Mouse (Mus musculus): ENCODE results near the gene Bmp2k. TPM values are rescaled to one million over a fixed set of nuclear protein-coding genes. Genes with fewer than 3 reads are reported as not detected.

Bmp2k gene
- polyA plus RNA-seq, 1 experiment from 2014 or later = 9.4 TPM

- H3K4me3 ChIP-seq = no peak overlapping the region
- no peak overlapping the region for H3K9ac ChIP-seq (replicated peaks)
- WGBS = 76% methylated on average over 3 of the region's 3 CpGs
- H3K4me1 ChIP-seq = peaks cover 6% of the 10 kb centered on the region; the same call in 1 of the 2 replicates
- no peak overlapping the region for H3K27ac ChIP-seq (replicated peaks)
- ATAC-seq (ENCODE audit: low FRiP score, low read depth) = no peak
- no peak overlapping the region for H3K4me2 ChIP-seq (replicated peaks)
- no peaks in the 10 kb centered on the region for H3K27me3 ChIP-seq
- H3K36me3 ChIP-seq = no peaks in the 10 kb centered on the region
- no peaks in the 10 kb centered on the region for H3K9me3 ChIP-seq
Measured at GRCm38 (mm10) chr5:96976150-96976549, 21.3 kb upstream of the Bmp2k start.

- H3K27me3 ChIP-seq = no peaks in the 10 kb centered on the region
- no peaks in the 10 kb centered on the region for H3K9me3 ChIP-seq
- no peak overlapping the region for H3K4me3 ChIP-seq
- H3K36me3 ChIP-seq = no peaks in the 10 kb centered on the region
- peaks cover 6% of the 10 kb centered on the region; the same call in 1 of the 2 replicates for H3K4me1 ChIP-seq
- H3K9ac ChIP-seq (replicated peaks) = no peak overlapping the region
- no peak overlapping the region for H3K4me2 ChIP-seq (replicated peaks)
- 52% methylated on average over 13 of the region's 13 CpGs for WGBS
- no peak overlapping the region for H3K27ac ChIP-seq (replicated peaks)
- no peak for ATAC-seq (ENCODE audit: low FRiP score, low read depth)
Measured at GRCm38 (mm10) chr5:96979296-96980007, 18.0 kb upstream of the Bmp2k start.

- Histone ChIP-seq H3K9ac (replicated peaks) (no peak overlapping the region), H3K36me3 (no peaks in the 10 kb centered on the region), H3K9me3 (no peaks in the 10 kb centered on the region), H3K4me1 (peaks cover 6% of the 10 kb centered on the region; the same call in 1 of the 2 replicates), H3K27me3 (no peaks in the 10 kb centered on the region), H3K4me3 (no peak overlapping the region), H3K27ac (replicated peaks) (no peak overlapping the region), H3K4me2 (replicated peaks) (no peak overlapping the region)
- WGBS = 33% methylated on average over 15 of the region's 15 CpGs
- ATAC-seq (ENCODE audit: low FRiP score, low read depth) = no peak
Measured at GRCm38 (mm10) chr5:96980008-96980634, 17.4 kb upstream of the Bmp2k start.

- Histone ChIP-seq H3K4me1 (peaks cover 6% of the 10 kb centered on the region; the same call in 1 of the 2 replicates), H3K4me3 (no peak overlapping the region), H3K27me3 (no peaks in the 10 kb centered on the region), H3K4me2 (replicated peaks) (no peak overlapping the region), H3K9ac (replicated peaks) (no peak overlapping the region), H3K36me3 (no peaks in the 10 kb centered on the region), H3K9me3 (no peaks in the 10 kb centered on the region), H3K27ac (replicated peaks) (no peak overlapping the region)
- WGBS = 82% methylated on average over 3 of the region's 3 CpGs
- ATAC-seq (ENCODE audit: low FRiP score, low read depth) = no peak
Measured at GRCm38 (mm10) chr5:96981987-96982386, 15.5 kb upstream of the Bmp2k start.

- Histone ChIP-seq H3K4me2 (replicated peaks) (no peak overlapping the region), H3K4me3 (no peak overlapping the region), H3K27ac (replicated peaks) (no peak overlapping the region), H3K36me3 (no peaks in the 10 kb centered on the region), H3K9ac (replicated peaks) (no peak overlapping the region), H3K4me1 (peaks cover 6% of the 10 kb centered on the region; the same call in 1 of the 2 replicates), H3K27me3 (no peaks in the 10 kb centered on the region), H3K9me3 (no peaks in the 10 kb centered on the region)
- WGBS = 89% methylated on average over 7 of the region's 7 CpGs
- ATAC-seq (ENCODE audit: low FRiP score, low read depth) = no peak
Measured at GRCm38 (mm10) chr5:96983142-96983541, 14.3 kb upstream of the Bmp2k start.

GRCm38 (mm10) chr5:96986850-96987249 lies 10.6 kb upstream of the Bmp2k start:
- 87% methylated on average over 3 of the region's 3 CpGs for WGBS
- H3K36me3 ChIP-seq = no peaks in the 10 kb centered on the region
- no peak for ATAC-seq (ENCODE audit: low FRiP score, low read depth)
- no peak overlapping the region for H3K27ac ChIP-seq (replicated peaks)
- H3K9me3 ChIP-seq = no peaks in the 10 kb centered on the region
- no peak overlapping the region for H3K9ac ChIP-seq (replicated peaks)
- no peaks in the 10 kb centered on the region for H3K27me3 ChIP-seq
- H3K4me3 ChIP-seq = no peak overlapping the region
- no peak overlapping the region for H3K4me2 ChIP-seq (replicated peaks)
- no peaks in the 10 kb centered on the region for H3K4me1 ChIP-seq

- 92% methylated on average over 4 of the region's 4 CpGs for WGBS
Measured at GRCm38 (mm10) chr5:96988880-96989279, 8.6 kb upstream of the Bmp2k start.

GRCm38 (mm10) chr5:96991156-96991555 lies 6.3 kb upstream of the Bmp2k start:
- no peaks in the 10 kb centered on the region for H3K36me3 ChIP-seq
- 95% methylated on average over 6 of the region's 6 CpGs for WGBS
- no peaks in the 10 kb centered on the region for H3K9me3 ChIP-seq
- no peak for ATAC-seq (ENCODE audit: low FRiP score, low read depth)
- no peak overlapping the region for H3K4me2 ChIP-seq (replicated peaks)
- no peaks in the 10 kb centered on the region for H3K27me3 ChIP-seq
- no peak overlapping the region for H3K4me3 ChIP-seq
- H3K9ac ChIP-seq (replicated peaks) = no peak overlapping the region
- H3K4me1 ChIP-seq = peaks cover 4% of the 10 kb centered on the region
- no peak overlapping the region for H3K27ac ChIP-seq (replicated peaks)

More at GRCm38 (mm10) chr5:96988880-96989279, 8.6 kb upstream of the Bmp2k start:
- Histone ChIP-seq H3K36me3 (no peaks in the 10 kb centered on the region), H3K9ac (replicated peaks) (no peak overlapping the region), H3K9me3 (no peaks in the 10 kb centered on the region), H3K4me1 (no peaks in the 10 kb centered on the region), H3K27me3 (no peaks in the 10 kb centered on the region), H3K4me3 (no peak overlapping the region), H3K27ac (replicated peaks) (no peak overlapping the region), H3K4me2 (replicated peaks) (no peak overlapping the region)
- no peak for ATAC-seq (ENCODE audit: low FRiP score, low read depth)

- 92% methylated on average over 5 of the region's 5 CpGs for WGBS
- H3K9me3 ChIP-seq = no peaks in the 10 kb centered on the region
- no peak for ATAC-seq (ENCODE audit: low FRiP score, low read depth)
Measured at GRCm38 (mm10) chr5:96992651-96993050, 4.8 kb upstream of the Bmp2k start.

GRCm38 (mm10) chr5:96993057-96993456 lies 4.4 kb upstream of the Bmp2k start:
- WGBS = 80% methylated on average over 8 of the region's 8 CpGs
- no peaks in the 10 kb centered on the region for H3K36me3 ChIP-seq
- H3K4me3 ChIP-seq = no peak overlapping the region
- no peak overlapping the region for H3K27ac ChIP-seq (replicated peaks)
- no peaks in the 10 kb centered on the region for H3K9me3 ChIP-seq
- H3K27me3 ChIP-seq = no peaks in the 10 kb centered on the region
- no peak overlapping the region for H3K9ac ChIP-seq (replicated peaks)
- H3K4me2 ChIP-seq (replicated peaks) = no peak overlapping the region
- ATAC-seq (ENCODE audit: low FRiP score, low read depth) = no peak
- H3K4me1 ChIP-seq = peaks cover 10% of the 10 kb centered on the region

More at GRCm38 (mm10) chr5:96992651-96993050, 4.8 kb upstream of the Bmp2k start:
- Histone ChIP-seq H3K4me1 (peaks cover 10% of the 10 kb centered on the region), H3K27me3 (no peaks in the 10 kb centered on the region), H3K27ac (replicated peaks) (no peak overlapping the region), H3K4me3 (no peak overlapping the region), H3K36me3 (no peaks in the 10 kb centered on the region), H3K4me2 (replicated peaks) (no peak overlapping the region), H3K9ac (replicated peaks) (no peak overlapping the region)

GRCm38 (mm10) chr5:96995791-96996190 lies 1.7 kb upstream of the Bmp2k start:
- Histone ChIP-seq H3K4me2 (replicated peaks) (no peak overlapping the region), H3K9ac (replicated peaks) (no peak overlapping the region), H3K36me3 (no peaks in the 10 kb centered on the region), H3K9me3 (no peaks in the 10 kb centered on the region), H3K27ac (replicated peaks) (no peak overlapping the region), H3K4me3 (no peak overlapping the region), H3K27me3 (peaks cover 7% of the 10 kb centered on the region; the same call in 1 of the 2 replicates), H3K4me1 (peaks cover 24% of the 10 kb centered on the region)
- ATAC-seq (ENCODE audit: low FRiP score, low read depth) = no peak
- WGBS = 75% methylated on average over 5 of the region's 5 CpGs

Data from midbrain, embryonic 12.5 days (tissue).